Mouse (Mus musculus) MEL (cell line): Measurements from ENCODE around the gene Fam129a. TPM values are rescaled to one million over a fixed set of nuclear protein-coding genes. Genes with fewer than 3 reads are reported as not detected.

Experiments used
- DNase-seq: peaks from one replicate; pipeline ENCODE4 v3.0.0; 2011; ENCODE audit warnings: low read depth, low spot score
- H3K27ac ChIP-seq: 2 replicates; pipeline ENCODE4 v1.5.1; 2012; ENCODE audit warnings: low read depth, mild to moderate bottlenecking, control low read depth, low read length, moderate library complexity; ENCODE audit not compliant: control insufficient read depth
- H3K27me3 ChIP-seq, 2 experiments: fragments of 150-350 bp in 1 of 2; sonication (generic) in 1 of 2; 2 replicates each; pipeline ENCODE4 v1.6.1; 2012; ENCODE audit warnings: low read length in 2 of 2, mild to moderate bottlenecking in 2 of 2, improper control_type of control experiment in 1 of 2, moderate library complexity in 1 of 2; ENCODE audit not compliant: insufficient read depth in 2 of 2, control insufficient read depth in 1 of 2
- H3K36me3 ChIP-seq, 2 experiments: 2 replicates each; pipeline ENCODE4 v1.6.1; 2012 to 2014; ENCODE audit warnings: low read length in 2 of 2, improper control_type of control experiment in 1 of 2, inconsistent platforms in 1 of 2, mild to moderate bottlenecking in 1 of 2; ENCODE audit not compliant: insufficient read depth in 2 of 2, control insufficient read depth in 1 of 2
- H3K4me1 ChIP-seq, 2 experiments: fragments of 150-350 bp in 1 of 2; sonication (generic) in 1 of 2; 2 replicates each; pipeline ENCODE4 v1.6.1; 2012; ENCODE audit warnings: low read length in 2 of 2, improper control_type of control experiment in 1 of 2, mild to moderate bottlenecking in 1 of 2; ENCODE audit not compliant: insufficient read depth in 2 of 2, control insufficient read depth in 1 of 2
- H3K4me3 ChIP-seq, 2 experiments: fragments of 150-350 bp in 1 of 2; sonication (generic) in 1 of 2; 2 replicates each; pipeline ENCODE4 v1.5.1; 2012; ENCODE audit warnings: low read depth in 2 of 2, low read length in 2 of 2, mild to moderate bottlenecking in 2 of 2, moderate library complexity in 2 of 2, control low read depth in 1 of 2, improper control_type of control experiment in 1 of 2; ENCODE audit not compliant: control insufficient read depth in 1 of 2, insufficient read depth in 1 of 2
- H3K79me2 ChIP-seq: 2 replicates; pipeline ENCODE4 v1.6.1; 2012; ENCODE audit warnings: mild to moderate bottlenecking, low read length, moderate library complexity; ENCODE audit not compliant: control insufficient read depth, poor library complexity, insufficient read depth
- H3K9ac ChIP-seq: 2 replicates; pipeline ENCODE4 v1.6.1; 2012; ENCODE audit warnings: low read depth, mild to moderate bottlenecking, control low read depth, low read length, moderate library complexity; ENCODE audit not compliant: control insufficient read depth, poor library complexity, severe bottlenecking
- H3K9me3 ChIP-seq: fragments of 150-350 bp; sonication (generic); replicated peaks from 2 replicates; pipeline ENCODE4 v1.6.1; 2012; ENCODE audit warnings: mild to moderate bottlenecking, low read length, improper control_type of control experiment, moderate library complexity; ENCODE audit not compliant: insufficient read depth
- HCFC1 ChIP-seq: IDR thresholded peaks from 2 replicates; pipeline ENCODE4 v1.6.1; 2012; ENCODE audit warnings: low read depth, mild to moderate bottlenecking, inconsistent platforms, low read length, improper control_type of control experiment, moderate library complexity
- TCF12 ChIP-seq: IDR thresholded peaks from 2 replicates; pipeline ENCODE4 v1.6.1; 2014; ENCODE audit warnings: low read depth, mild to moderate bottlenecking, inconsistent platforms, low read length, improper control_type of control experiment, moderate library complexity
- polyA plus RNA-seq, 2 experiments: library from polyadenylated mRNA; stranded (reverse) in 1 of 2; unstranded in 1 of 2; fragments of >175 nt in 1 of 2; fragments of >200 nt in 1 of 2; gene quantifications; 2 replicates each; pipeline versions ENCODE4 v1.2.1 to v1.2.4; 2012; ENCODE audit warnings: low replicate concordance in 2 of 2, low read depth in 1 of 2; ENCODE audit not compliant: insufficient read length in 2 of 2, insufficient read depth in 1 of 2, missing spikeins in 1 of 2
- total RNA-seq: library from RNA; depleted of rRNA; stranded (reverse); fragments of 300-350 nt; gene quantifications from 2 replicates; pipeline ENCODE4 v1.2.3, GENCODE M21; 2012; rRNA removed

Fam129a gene
- total and polyA plus RNA-seq, 3 experiments, result 3.1 to 67.5 (median 8.8) TPM

- H3K27ac ChIP-seq, result no peak overlapping the region
These were observed 198.4 kb downstream of the Fam129a start for GRCm38 (mm10) chr1:151769200-151769913.

More at GRCm38 (mm10) chr1:151769200-151769913, 198.4 kb downstream of the Fam129a start:
- Histone ChIP-seq H3K4me1 (no peaks in the 10 kb centered on the region), H3K36me3 (peaks cover 0 to 6% of the 10 kb centered on the region in 2 experiments; a peak in 2 of 4 replicates), H3K9me3 (no peaks in the 10 kb centered on the region), H3K4me3 (no peak overlapping the region), H3K27me3 (no peaks in the 10 kb centered on the region), H3K79me2 (no peaks in the 10 kb centered on the region; the same call in 1 of the 2 replicates), H3K9ac (no peak overlapping the region)
- DNase-seq, result no peak
- TF ChIP-seq TCF12 (no peak), HCFC1 (no peak)

Other genes with a start within 250 kb of the Fam129a start
- 72.0 and 74.5 TPM in 2 replicates for gene Ivns1abp, start 226.7 kb upstream of the Fam129a start, total RNA-seq
- 100 to 1,000 TPM; 127 to 138 TPM for gene Ivns1abp, start 226.7 kb upstream of the Fam129a start, polyA plus RNA-seq
- gene Swt1, start 142.7 kb upstream of the Fam129a start, total RNA-seq, result 13.7 and 14.1 TPM in 2 replicates
- 10 to 100 TPM in 1 of 2 experiments, not detected in 1; 13.5 TPM for gene Swt1, start 142.7 kb upstream of the Fam129a start, polyA plus RNA-seq
- 13.3 and 15.4 TPM in 2 replicates for gene Trmt1l, start 142.6 kb upstream of the Fam129a start, total RNA-seq
- gene Trmt1l, start 142.6 kb upstream of the Fam129a start, polyA plus RNA-seq, result 10 to 100 TPM in 1 of 2 experiments, not detected in 1; 18.2 TPM
- 30.1 and 30.7 TPM in 2 replicates for gene Rnf2, start 70.2 kb upstream of the Fam129a start, total RNA-seq
- 10 to 100 TPM; 27.5 to 78.2 TPM for gene Rnf2, start 70.2 kb upstream of the Fam129a start, polyA plus RNA-seq
- 13.4 and 15.6 TPM in 2 replicates for gene Edem3, start 184.2 kb downstream of the Fam129a start, total RNA-seq
- 10 to 100 TPM in 1 of 2 experiments, not detected in 1; 11.6 TPM for gene Edem3, start 184.2 kb downstream of the Fam129a start, polyA plus RNA-seq